Mouse (Mus musculus): ENCODE data around the gene Mllt3.

GRCm38 (mm10) chr4:87759110-87759509, 274.1 kb downstream of the Mllt3 start:
- TF ChIP-seq CTCF (IDR thresholded peaks at IDR 0.05; ENCODE audit: low read depth, low read length): no peak
- no peak for TF ChIP-seq POLR2A (IDR thresholded peaks at IDR 0.05; ENCODE audit: extremely low read depth, insufficient read depth, low read length)

Measured in liver, adult 2 months (tissue).